Mouse (Mus musculus) lung, postnatal 25 days (tissue): ENCODE data around the gene Gpr55.

ENCODE experiments used
- DNase-seq: peaks from one replicate; pipeline ENCODE4 v3.0.0; 2022; ENCODE audit warnings: low spot score

Gene Gpr55

GRCm38 (mm10) chr1:85957942-85958619, 2.7 kb downstream of the Gpr55 start:
- DNase-seq, result no peak

- DNase-seq, result no peak
These were observed 3.5 kb downstream of the Gpr55 start for GRCm38 (mm10) chr1:85957290-85957689.

- DNase-seq, result no peak
These were observed 5.7 kb downstream of the Gpr55 start for GRCm38 (mm10) chr1:85955150-85955549.

- DNase-seq, result no peak
These were observed 11.6 kb downstream of the Gpr55 start for GRCm38 (mm10) chr1:85949085-85949684.

GRCm38 (mm10) chr1:85942318-85942717, 18.5 kb downstream of the Gpr55 start:
- DNase-seq, result no peak

GRCm38 (mm10) chr1:85937323-85937722, 23.5 kb downstream of the Gpr55 start:
- no peak for DNase-seq

- no peak for DNase-seq
These were observed 24.5 kb downstream of the Gpr55 start for GRCm38 (mm10) chr1:85936265-85936664.

- peak; percentile 41 for DNase-seq
These were observed 25.5 kb downstream of the Gpr55 start for GRCm38 (mm10) chr1:85935148-85935852.

- no peak for DNase-seq
These were observed 26.2 kb downstream of the Gpr55 start for GRCm38 (mm10) chr1:85934560-85934959.

GRCm38 (mm10) chr1:85933631-85934465, 27.0 kb downstream of the Gpr55 start:
- DNase-seq, result no peak

- no peak for DNase-seq
These were observed 27.6 kb downstream of the Gpr55 start for GRCm38 (mm10) chr1:85933226-85933625.

GRCm38 (mm10) chr1:85931170-85931569, 29.6 kb downstream of the Gpr55 start:
- DNase-seq, result no peak

GRCm38 (mm10) chr1:85929406-85929805, 31.4 kb downstream of the Gpr55 start:
- DNase-seq, result no peak

GRCm38 (mm10) chr1:85928688-85929065, 32.1 kb downstream of the Gpr55 start:
- no peak for DNase-seq

- DNase-seq, result no peak
These were observed 32.6 kb downstream of the Gpr55 start, which contains the start of gene 4933407L21Rik for GRCm38 (mm10) chr1:85928057-85928687. Gene 4933407L21Rik (plus strand): TSS chr1:85928483.

GRCm38 (mm10) chr1:85925183-85925582, 35.6 kb downstream of the Gpr55 start:
- DNase-seq, result no peak

GRCm38 (mm10) chr1:85922865-85923211, 38.0 kb downstream of the Gpr55 start:
- no peak for DNase-seq

GRCm38 (mm10) chr1:85922127-85922864, 38.5 kb downstream of the Gpr55 start:
- DNase-seq, result no peak

GRCm38 (mm10) chr1:85921725-85922124, 39.1 kb downstream of the Gpr55 start:
- DNase-seq, result no peak

GRCm38 (mm10) chr1:85919621-85920020, 41.2 kb downstream of the Gpr55 start:
- no peak for DNase-seq

GRCm38 (mm10) chr1:85916830-85917450, 43.9 kb downstream of the Gpr55 start:
- DNase-seq, result no peak
